Mouse (Mus musculus): ENCODE data around the gene S100a7a. TPM values are rescaled to one million over a fixed set of nuclear protein-coding genes. Genes with fewer than 3 reads are reported as not detected.

Gene S100a7a
- polyA plus RNA-seq, 1 experiment from 2014 or later: 0.08 TPM

DNA sequence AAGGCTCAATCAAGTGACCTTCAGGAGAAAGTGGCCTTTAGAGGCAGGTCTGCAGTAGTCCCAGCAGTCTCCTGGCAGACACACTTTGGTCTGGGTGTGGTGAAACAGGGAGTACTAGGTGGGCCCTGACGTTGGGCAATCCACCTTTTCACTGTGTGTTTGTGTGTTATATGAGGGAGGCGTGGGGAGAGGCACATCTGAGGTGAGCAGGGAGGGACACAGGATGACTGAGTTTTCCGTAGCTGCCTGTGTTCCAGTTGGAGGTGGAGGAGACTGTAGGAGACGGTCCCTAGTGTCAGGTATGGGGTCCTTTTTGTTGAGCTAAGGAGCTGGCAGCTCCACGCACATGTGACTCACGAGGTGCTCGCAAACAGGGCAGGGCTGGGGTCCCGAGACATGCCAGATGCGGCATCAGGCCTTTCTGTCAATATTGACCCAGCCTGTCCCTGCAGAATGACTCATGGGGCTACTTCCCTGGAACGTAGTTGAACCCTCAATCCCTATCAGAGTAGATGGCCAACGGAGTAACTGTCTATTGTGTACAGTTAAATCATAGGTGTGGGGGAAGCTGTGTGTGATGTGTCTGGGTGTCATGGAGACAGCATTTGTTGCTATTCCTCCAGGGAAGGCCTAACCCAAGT is 39.1 kb upstream of the S100a7a start:
- ATAC-seq (peak; percentile 45), DNase-seq (ENCODE audit: low spot score) (peak; percentile 70)
- no peaks in the 10 kb centered on the region for H3K27me3 ChIP-seq (replicated peaks; ENCODE audit: insufficient read depth, low read length)
- peak overlapping the region; percentile 76 for H3K27ac ChIP-seq (ENCODE audit: low read length)
- 50% methylated on average over 11 of the region's 11 CpGs for WGBS
- peak overlapping the region; percentile 39 for H3K4me3 ChIP-seq (ENCODE audit: low read depth, low read length)
- 0 out of 2 replicates have a peak, but pooled peaks have one; percentile 2 for TF ChIP-seq CTCF (IDR thresholded peaks at IDR 0.05)
- TF ChIP-seq EP300 (IDR thresholded peaks at IDR 0.05): no peak
- H3K36me3 ChIP-seq (ENCODE audit: insufficient read depth, low read length): no peaks in the 10 kb centered on the region
- H3K9ac ChIP-seq (replicated peaks; ENCODE audit: low read depth): no peak overlapping the region
- peak overlapping the region; percentile 65 for H3K4me2 ChIP-seq (replicated peaks; ENCODE audit: low read depth, low read length)
- no peaks in the 10 kb centered on the region for H3K9me3 ChIP-seq (ENCODE audit: low read length)
- H3K4me1 ChIP-seq (ENCODE audit: insufficient read depth, low read depth, low read length): peaks cover 17% of the 10 kb centered on the region

DNA sequence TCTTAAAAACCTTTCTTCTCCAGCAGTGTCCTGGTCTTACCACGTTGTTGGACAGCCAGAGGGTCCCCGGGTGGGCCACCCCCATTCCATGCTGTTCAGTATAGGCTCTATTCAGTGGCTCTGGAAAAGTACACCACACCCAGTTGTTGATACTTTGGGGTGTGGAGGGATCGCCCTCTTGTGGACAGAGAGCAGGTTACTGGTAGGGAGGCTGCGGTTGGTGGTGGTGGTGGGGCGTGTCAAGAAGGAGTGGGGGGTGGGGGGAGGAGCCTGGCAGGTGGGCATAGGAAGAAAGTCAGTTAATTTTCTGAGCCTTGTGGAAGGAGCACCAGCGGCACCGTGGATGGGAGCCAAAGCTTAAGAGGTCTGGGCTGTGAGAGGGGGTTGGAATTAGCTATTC is 38.4 kb upstream of the S100a7a start:
- H3K4me1 ChIP-seq (ENCODE audit: insufficient read depth, low read depth, low read length): peaks cover 17% of the 10 kb centered on the region
- ATAC-seq: peak; percentile 81

DNA sequence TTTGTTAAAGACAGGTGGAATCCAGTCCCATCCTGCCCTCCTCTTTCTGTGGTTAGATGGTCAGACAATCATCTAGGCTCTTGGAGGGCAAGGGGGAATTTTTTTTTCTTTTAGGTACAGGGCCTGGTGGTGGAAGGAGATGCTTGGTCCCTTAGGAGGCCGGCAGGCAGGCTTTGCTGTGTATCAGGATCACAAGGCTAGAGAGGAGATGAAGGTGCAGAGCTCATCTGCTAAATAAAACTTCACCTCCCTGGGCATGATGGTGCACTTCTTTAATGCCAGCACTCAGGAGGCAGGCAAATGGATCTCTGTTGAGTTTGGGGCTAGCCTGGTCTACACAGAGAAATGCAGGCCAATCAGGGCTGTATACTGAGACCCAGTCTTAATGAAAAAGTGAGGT is 37.9 kb upstream of the S100a7a start:
- Histone ChIP-seq H3K36me3 (ENCODE audit: insufficient read depth, low read length) (no peaks in the 10 kb centered on the region), H3K27me3 (replicated peaks; ENCODE audit: insufficient read depth, low read length) (no peaks in the 10 kb centered on the region), H3K4me1 (ENCODE audit: insufficient read depth, low read depth, low read length) (peaks cover 17% of the 10 kb centered on the region), H3K9ac (replicated peaks; ENCODE audit: low read depth) (no peak overlapping the region), H3K27ac (ENCODE audit: low read length) (no peak overlapping the region), H3K9me3 (ENCODE audit: low read length) (no peaks in the 10 kb centered on the region), H3K4me3 (ENCODE audit: low read depth, low read length) (no peak overlapping the region), H3K4me2 (replicated peaks; ENCODE audit: low read depth, low read length) (peak overlapping the region; percentile 65; the same call in 1 of the 2 replicates)
- ATAC-seq: no peak
- no peak for TF ChIP-seq CTCF (IDR thresholded peaks at IDR 0.05)
- no peak for TF ChIP-seq EP300 (IDR thresholded peaks at IDR 0.05)
- WGBS: 46% methylated on average over 1 of the region's 1 CpGs
- no peak for DNase-seq (ENCODE audit: low spot score)

More for the DNA sequence above, 38.4 kb upstream of the S100a7a start:
- Histone ChIP-seq H3K4me3 (ENCODE audit: low read depth, low read length) (no peak overlapping the region), H3K9ac (replicated peaks; ENCODE audit: low read depth) (no peak overlapping the region), H3K27ac (ENCODE audit: low read length) (peak overlapping the region; percentile 76), H3K27me3 (replicated peaks; ENCODE audit: insufficient read depth, low read length) (no peaks in the 10 kb centered on the region), H3K9me3 (ENCODE audit: low read length) (no peaks in the 10 kb centered on the region), H3K36me3 (ENCODE audit: insufficient read depth, low read length) (no peaks in the 10 kb centered on the region), H3K4me2 (replicated peaks; ENCODE audit: low read depth, low read length) (peak overlapping the region; percentile 65)
- TF ChIP-seq CTCF (IDR thresholded peaks at IDR 0.05) (peak; percentile 91), EP300 (IDR thresholded peaks at IDR 0.05) (peak; percentile 71; the same call in 1 of the 2 replicates)
- DNase-seq (ENCODE audit: low spot score): peak; percentile 92
- WGBS: 2% methylated on average over 7 of the region's 7 CpGs

DNA sequence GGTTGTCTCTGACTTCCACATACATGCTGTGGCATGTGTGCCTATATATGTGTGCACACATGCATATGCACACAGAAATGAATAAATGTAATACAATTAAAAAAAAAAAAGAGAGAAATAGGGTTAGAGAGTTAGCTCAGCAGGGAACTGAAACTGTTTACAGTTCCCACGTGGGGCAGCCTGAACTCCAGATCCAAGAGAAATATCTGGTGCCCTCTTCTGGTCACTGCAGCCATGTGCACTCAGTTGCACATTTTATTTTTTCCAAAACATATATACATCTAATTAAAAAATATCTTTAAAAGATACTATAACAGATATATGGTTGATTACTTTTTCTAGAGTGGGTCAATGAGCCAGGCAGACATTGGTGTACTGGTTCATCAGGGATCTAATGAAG is 36.2 kb upstream of the S100a7a start:
- 7% methylated on average over 1 of the region's 1 CpGs for WGBS

DNA sequence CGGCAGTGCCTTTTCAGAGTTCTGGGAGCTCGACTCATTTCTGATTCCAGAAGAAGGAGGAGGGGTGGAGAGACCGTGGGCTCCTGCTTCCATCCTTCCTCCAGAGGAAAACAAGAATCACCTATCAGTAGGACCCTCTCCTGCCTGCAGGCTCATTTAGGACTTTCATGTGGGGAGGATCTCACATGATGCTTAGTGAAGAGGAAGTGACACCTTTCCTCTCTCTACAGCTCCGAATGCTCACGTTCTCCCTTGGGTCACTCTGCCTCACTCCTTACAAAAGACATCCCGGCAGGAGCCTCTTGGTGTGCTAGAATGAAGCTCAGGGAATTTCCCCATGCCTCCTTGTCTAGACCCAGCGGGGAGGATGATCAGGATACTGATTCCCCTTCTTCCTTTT is 32.3 kb upstream of the S100a7a start:
- ATAC-seq (no peak), DNase-seq (ENCODE audit: low spot score) (no peak)
- H3K4me2 ChIP-seq (replicated peaks; ENCODE audit: low read depth, low read length): no peak overlapping the region
- no peaks in the 10 kb centered on the region for H3K36me3 ChIP-seq (ENCODE audit: insufficient read depth, low read length)
- no peak overlapping the region for H3K27ac ChIP-seq (ENCODE audit: low read length)
- TF ChIP-seq EP300 (IDR thresholded peaks at IDR 0.05): no peak
- no peak for TF ChIP-seq CTCF (IDR thresholded peaks at IDR 0.05)
- H3K9me3 ChIP-seq (ENCODE audit: low read length): no peaks in the 10 kb centered on the region
- no peak overlapping the region for H3K9ac ChIP-seq (replicated peaks; ENCODE audit: low read depth)
- H3K4me1 ChIP-seq (ENCODE audit: insufficient read depth, low read depth, low read length): no peaks in the 10 kb centered on the region
- H3K4me3 ChIP-seq (ENCODE audit: low read depth, low read length): no peak overlapping the region
- no peaks in the 10 kb centered on the region for H3K27me3 ChIP-seq (replicated peaks; ENCODE audit: insufficient read depth, low read length)
- 43% methylated on average over 7 of the region's 7 CpGs for WGBS

More for the DNA sequence above, 36.2 kb upstream of the S100a7a start:
- no peak overlapping the region for H3K4me2 ChIP-seq (replicated peaks; ENCODE audit: low read depth, low read length)
- peak; percentile 40 for DNase-seq (ENCODE audit: low spot score)
- TF ChIP-seq EP300 (IDR thresholded peaks at IDR 0.05) (no peak), CTCF (IDR thresholded peaks at IDR 0.05) (peak; percentile 48)
- no peaks in the 10 kb centered on the region for H3K36me3 ChIP-seq (ENCODE audit: insufficient read depth, low read length)
- H3K27ac ChIP-seq (ENCODE audit: low read length): no peak overlapping the region
- H3K4me1 ChIP-seq (ENCODE audit: insufficient read depth, low read depth, low read length): peaks cover 16% of the 10 kb centered on the region
- H3K4me3 ChIP-seq (ENCODE audit: low read depth, low read length): no peak overlapping the region
- no peaks in the 10 kb centered on the region for H3K9me3 ChIP-seq (ENCODE audit: low read length)
- ATAC-seq: no peak
- H3K27me3 ChIP-seq (replicated peaks; ENCODE audit: insufficient read depth, low read length): no peaks in the 10 kb centered on the region
- no peak overlapping the region for H3K9ac ChIP-seq (replicated peaks; ENCODE audit: low read depth)

DNA sequence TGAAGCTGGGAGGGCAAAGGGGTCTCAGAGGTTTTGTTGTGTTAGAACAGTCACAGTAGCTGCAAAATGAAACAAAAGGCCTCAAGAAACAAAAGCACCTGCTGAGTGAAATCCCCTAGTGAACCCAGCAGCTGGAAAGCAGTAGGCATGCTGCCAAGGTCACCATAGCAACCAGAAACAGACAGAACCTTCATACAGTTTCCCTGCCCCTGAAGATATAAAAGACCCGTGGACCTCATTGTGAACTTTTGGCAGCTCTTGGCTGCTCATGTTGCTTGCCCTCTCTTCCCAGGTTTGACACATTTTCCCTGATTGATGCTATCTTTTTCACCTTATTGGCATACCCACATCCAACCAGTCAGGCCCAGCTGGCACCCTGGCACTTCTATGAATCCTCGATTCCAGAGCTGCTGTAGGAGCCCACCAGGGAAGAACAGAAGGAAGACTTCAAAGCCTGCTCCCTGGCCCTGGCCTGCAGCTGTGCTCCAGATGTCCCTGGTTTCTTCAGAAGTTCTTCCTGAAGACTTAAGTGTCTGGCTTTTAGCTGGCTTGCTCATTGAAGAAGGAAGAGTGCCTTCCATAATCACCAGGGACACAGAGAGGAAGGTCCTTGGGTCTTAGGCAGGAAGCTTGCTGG is 30.3 kb upstream of the S100a7a start:
- H3K9ac ChIP-seq (replicated peaks; ENCODE audit: low read depth): no peak overlapping the region
- DNase-seq (ENCODE audit: low spot score) (peak; percentile 49), ATAC-seq (no peak)
- no peaks in the 10 kb centered on the region for H3K36me3 ChIP-seq (ENCODE audit: insufficient read depth, low read length)
- WGBS: 8% methylated on average over 2 of the region's 2 CpGs
- H3K27ac ChIP-seq (ENCODE audit: low read length): no peak overlapping the region
- TF ChIP-seq EP300 (IDR thresholded peaks at IDR 0.05) (no peak), CTCF (IDR thresholded peaks at IDR 0.05) (no peak)
- H3K4me1 ChIP-seq (ENCODE audit: insufficient read depth, low read depth, low read length): no peaks in the 10 kb centered on the region
- H3K4me3 ChIP-seq (ENCODE audit: low read depth, low read length): no peak overlapping the region
- no peaks in the 10 kb centered on the region for H3K27me3 ChIP-seq (replicated peaks; ENCODE audit: insufficient read depth, low read length)
- H3K4me2 ChIP-seq (replicated peaks; ENCODE audit: low read depth, low read length): no peak overlapping the region
- H3K9me3 ChIP-seq (ENCODE audit: low read length): no peaks in the 10 kb centered on the region

All from lung, postnatal 0 days (tissue).